Mouse (Mus musculus) small intestine, adult 2 months (tissue): ENCODE results near the gene Car5a. TPM values are rescaled to one million over a fixed set of nuclear protein-coding genes. Genes with fewer than 3 reads are reported as not detected.
A peak's percentile ranks its signal among the peaks of the same experiment; 100 is the strongest.

Experiments
- H3K27ac ChIP-seq: fragments of 200-500 bp; 2 replicates; pipeline ENCODE4 v1.5.1; 2012; ENCODE audit warnings: low read depth, low read length, control low read depth, inconsistent platforms; ENCODE audit not compliant: insufficient read depth
- H3K27me3 ChIP-seq: fragments of 200-500 bp; 2 replicates; pipeline ENCODE4 v1.6.1; 2012; ENCODE audit warnings: mild to moderate bottlenecking, moderate library complexity, low read length, inconsistent platforms; ENCODE audit not compliant: control insufficient read depth, insufficient read depth
- H3K36me3 ChIP-seq: fragments of 200-500 bp; 2 replicates; pipeline ENCODE4 v1.6.1; 2012; ENCODE audit warnings: mild to moderate bottlenecking, low read length, control low read depth, inconsistent platforms; ENCODE audit not compliant: control insufficient read depth, insufficient read depth
- H3K4me1 ChIP-seq: fragments of 200-500 bp; 2 replicates; pipeline ENCODE4 v1.6.1; 2012; ENCODE audit warnings: low read length, inconsistent platforms, mixed read lengths; ENCODE audit not compliant: control insufficient read depth, insufficient read depth, insufficient read length
- H3K4me3 ChIP-seq: fragments of 200-500 bp; 2 replicates; pipeline ENCODE4 v1.5.1; 2012; ENCODE audit warnings: low read depth, mild to moderate bottlenecking, control low read depth, inconsistent platforms, low read length, moderate library complexity
- CTCF ChIP-seq: fragments of 200-500 bp; IDR thresholded peaks from 2 replicates; pipeline ENCODE4 v1.5.1; 2012; ENCODE audit warnings: low read depth, mild to moderate bottlenecking, control low read depth, inconsistent platforms, low read length, moderate library complexity, mixed read lengths; ENCODE audit not compliant: insufficient replicate concordance, insufficient read length; ENCODE audit errors: extremely low read depth
- POLR2A ChIP-seq: fragments of 200-500 bp; IDR thresholded peaks from 2 replicates; pipeline ENCODE4 v1.6.1; 2012; ENCODE audit warnings: low read depth, mild to moderate bottlenecking, control low read depth, inconsistent platforms, low read length, moderate library complexity
- WGBS: fragments of 180-500 bp; shearing (Covaris S2); methylation state at CpG from one replicate; pipeline ENCODE4 v1.1.7; 2018; 5-methylcytosine and 5-hydroxymethylcytosine counted together
- polyA plus RNA-seq: library from polyadenylated mRNA; depleted of rRNA; stranded (reverse); fragments of >200 nt; gene quantifications from 2 replicates; pipeline ENCODE4 v1.2.3, GENCODE M21; 2012

Gene Car5a
- polyA plus RNA-seq, 1 experiment: 0.11 TPM

DNA sequence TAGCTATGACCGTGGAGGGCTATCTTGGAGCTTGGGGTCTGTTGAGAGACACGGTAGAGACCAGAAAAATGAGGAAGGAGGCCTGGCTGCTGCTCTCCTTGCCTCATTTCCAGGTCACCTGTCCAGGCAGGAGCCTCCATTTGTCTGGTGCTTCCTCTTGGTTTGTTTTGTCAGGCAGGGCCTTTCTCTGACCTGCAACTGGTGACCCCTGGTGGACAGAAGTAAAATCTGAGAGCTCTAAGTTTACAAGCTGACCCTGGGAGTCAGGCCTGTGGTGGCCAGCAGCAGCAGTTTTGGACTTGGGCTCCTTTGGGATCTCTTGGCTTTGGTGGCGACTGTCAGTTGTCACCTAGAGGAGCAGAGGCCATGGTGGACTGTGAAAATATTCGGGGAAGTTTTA, 10.2 kb downstream of the Car5a start:
- H3K4me1 ChIP-seq: no peaks in the 10 kb centered on the region
- no peaks in the 10 kb centered on the region for H3K36me3 ChIP-seq
- 39% methylated on average over 4 of the region's 4 CpGs for WGBS
- no peak for TF ChIP-seq POLR2A
- TF ChIP-seq CTCF: peak; percentile 52; the same call in 1 of the 2 replicates
- no peak overlapping the region for H3K27ac ChIP-seq
- no peaks in the 10 kb centered on the region for H3K27me3 ChIP-seq
- H3K4me3 ChIP-seq: no peak overlapping the region

DNA sequence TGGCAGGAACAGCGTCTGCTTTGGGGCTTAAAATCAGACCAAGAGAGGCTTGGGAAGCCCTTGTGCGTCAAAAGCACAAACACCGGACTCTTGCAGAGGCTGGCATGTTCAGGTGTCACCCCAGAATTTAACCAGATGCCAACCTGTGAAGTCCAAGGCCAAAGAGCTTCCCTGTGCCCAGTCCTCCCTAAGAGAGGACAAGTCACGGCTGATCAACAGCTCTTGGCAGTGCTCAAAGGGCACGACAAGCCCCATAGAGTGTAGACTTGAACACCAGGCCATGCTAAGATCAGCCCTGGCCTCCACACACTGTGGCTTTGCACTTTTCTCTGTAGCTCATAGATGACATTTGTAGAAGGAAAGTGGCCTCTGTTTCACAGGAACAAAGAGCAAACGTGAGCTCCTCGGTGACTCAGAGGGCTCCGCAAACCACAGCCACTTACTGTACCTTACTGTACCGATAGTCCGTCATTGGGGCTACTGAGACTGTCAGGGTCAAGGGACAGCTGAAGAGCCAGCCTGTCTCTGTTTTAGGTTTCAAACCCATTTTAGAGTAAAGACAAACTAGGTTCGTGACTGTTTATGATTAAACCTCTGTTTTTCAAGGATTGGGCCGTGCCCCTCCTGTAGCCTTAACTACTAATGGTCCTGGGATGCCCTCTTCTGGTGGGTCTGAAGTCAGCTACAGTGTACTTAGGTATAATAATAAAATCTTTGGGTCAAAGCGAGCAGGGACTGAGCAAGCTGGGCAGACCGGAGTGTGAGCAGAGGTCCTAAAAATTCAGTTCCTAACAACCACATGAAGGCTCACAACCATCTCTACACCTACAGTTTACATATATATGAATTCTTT, 11.8 kb downstream of the Car5a start:
- no peaks in the 10 kb centered on the region for H3K4me1 ChIP-seq
- no peaks in the 10 kb centered on the region for H3K27me3 ChIP-seq
- 80% methylated on average over 14 of the region's 14 CpGs for WGBS
- no peak overlapping the region for H3K27ac ChIP-seq
- no peak overlapping the region for H3K4me3 ChIP-seq
- H3K36me3 ChIP-seq: no peaks in the 10 kb centered on the region
- TF ChIP-seq CTCF: no peak
- no peak for TF ChIP-seq POLR2A

DNA sequence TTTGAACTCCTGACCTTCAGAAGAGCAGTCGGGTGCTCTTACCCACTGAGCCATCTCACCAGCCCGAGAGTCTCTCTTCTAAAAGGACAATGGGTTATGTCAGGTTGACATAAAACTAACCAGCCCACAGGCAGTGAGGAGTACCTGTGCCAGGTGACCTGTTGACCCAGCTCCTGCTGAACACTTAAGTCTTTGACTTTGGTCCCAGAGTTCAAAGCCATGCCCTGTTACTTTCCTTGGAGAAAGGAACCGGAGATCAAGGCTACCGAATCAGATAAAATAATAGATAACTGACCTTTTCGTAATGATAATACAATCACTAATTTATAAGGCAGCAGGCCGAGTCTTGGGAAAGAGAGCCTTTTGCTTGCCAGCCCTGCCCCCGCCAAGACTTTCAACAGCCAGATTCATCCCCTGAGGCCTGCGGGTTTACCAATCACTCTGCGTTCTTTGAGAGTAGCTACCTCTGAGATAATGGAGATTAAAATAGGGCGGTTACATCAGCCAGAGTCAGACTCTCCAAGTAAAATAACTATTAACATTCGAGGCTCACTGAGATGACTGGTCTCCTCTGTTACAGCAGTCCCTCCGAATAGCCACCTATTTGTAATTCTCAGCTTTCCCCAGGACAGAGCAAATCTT, 12.6 kb downstream of the Car5a start:
- Histone ChIP-seq H3K27ac (no peak overlapping the region), H3K4me3 (no peak overlapping the region), H3K36me3 (no peaks in the 10 kb centered on the region), H3K27me3 (no peaks in the 10 kb centered on the region), H3K4me1 (no peaks in the 10 kb centered on the region)
- TF ChIP-seq POLR2A (no peak), CTCF (no peak)
- WGBS: 65% methylated on average over 12 of the region's 12 CpGs

DNA sequence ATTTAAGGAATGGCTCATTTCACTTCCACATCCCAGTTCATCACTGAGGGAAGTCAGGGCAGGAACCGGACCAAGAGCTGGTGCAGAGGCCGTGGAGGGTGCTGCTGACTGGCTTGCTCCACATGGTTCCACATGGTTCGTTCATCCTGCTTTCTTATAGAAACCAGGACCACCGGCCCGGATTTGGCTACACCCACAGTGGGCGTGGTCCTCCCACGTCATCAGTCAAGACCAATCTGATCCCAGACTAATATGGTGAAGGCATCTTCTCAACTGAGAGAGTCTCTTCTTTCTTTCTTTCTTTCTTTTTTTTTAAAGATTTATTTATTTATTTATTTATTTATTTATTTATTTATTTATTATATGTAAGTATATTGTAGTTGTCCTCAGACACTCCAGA, 13.1 kb downstream of the Car5a start:
- Histone ChIP-seq H3K36me3 (no peaks in the 10 kb centered on the region), H3K4me1 (no peaks in the 10 kb centered on the region), H3K27ac (no peak overlapping the region), H3K4me3 (no peak overlapping the region), H3K27me3 (no peaks in the 10 kb centered on the region)
- 77% methylated on average over 7 of the region's 7 CpGs for WGBS
- no peak for TF ChIP-seq POLR2A
- TF ChIP-seq CTCF: no peak

DNA sequence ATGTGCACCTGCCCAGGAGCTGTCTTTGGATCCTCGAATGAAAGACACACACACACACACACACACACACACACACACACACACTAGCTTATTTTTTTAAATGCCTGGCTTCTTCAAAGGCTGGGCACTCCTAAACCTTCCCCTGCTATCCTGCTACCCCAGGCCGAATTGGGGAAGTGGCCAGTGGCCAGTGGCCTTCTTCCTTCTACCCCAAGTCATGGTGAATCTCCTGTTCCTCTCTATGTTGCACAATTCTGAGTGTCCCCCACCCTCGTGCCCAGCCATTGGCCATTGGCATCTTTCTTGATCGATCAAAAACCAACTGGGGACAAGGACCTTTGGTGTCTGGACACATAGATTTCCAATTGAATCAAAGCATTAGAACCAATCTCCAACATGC, 14.7 kb downstream of the Car5a start:
- Histone ChIP-seq H3K4me3 (no peak overlapping the region), H3K36me3 (no peaks in the 10 kb centered on the region), H3K27me3 (no peaks in the 10 kb centered on the region), H3K27ac (no peak overlapping the region), H3K4me1 (no peaks in the 10 kb centered on the region)
- 78% methylated on average over 4 of the region's 4 CpGs for WGBS
- TF ChIP-seq CTCF (no peak), POLR2A (no peak)

DNA sequence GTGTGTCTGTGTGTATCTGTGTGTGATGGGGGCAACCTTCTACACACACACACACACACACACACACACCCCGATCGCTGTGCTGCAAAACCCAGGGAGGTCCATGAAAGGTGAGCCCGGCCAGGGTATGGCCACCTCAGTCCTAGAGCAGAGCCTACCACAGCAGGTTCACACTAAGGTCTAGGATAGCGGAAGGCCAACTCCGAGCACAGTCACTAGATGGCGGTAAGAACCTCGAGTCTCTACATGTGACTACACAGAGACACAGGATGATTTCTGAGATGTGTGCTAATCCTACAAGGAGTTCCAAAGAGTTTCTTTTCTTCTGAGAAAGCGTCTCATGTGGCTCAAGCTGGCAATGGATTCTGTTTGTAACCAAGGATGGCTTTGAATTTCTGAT, 17.4 kb downstream of the Car5a start:
- Histone ChIP-seq H3K36me3 (no peaks in the 10 kb centered on the region), H3K4me1 (peaks cover 3% of the 10 kb centered on the region; the same call in 1 of the 2 replicates), H3K4me3 (no peak overlapping the region), H3K27ac (no peak overlapping the region), H3K27me3 (no peaks in the 10 kb centered on the region)
- WGBS: 43% methylated on average over 8 of the region's 8 CpGs
- TF ChIP-seq POLR2A (no peak), CTCF (peak; percentile 37; the same call in 1 of the 2 replicates)

DNA sequence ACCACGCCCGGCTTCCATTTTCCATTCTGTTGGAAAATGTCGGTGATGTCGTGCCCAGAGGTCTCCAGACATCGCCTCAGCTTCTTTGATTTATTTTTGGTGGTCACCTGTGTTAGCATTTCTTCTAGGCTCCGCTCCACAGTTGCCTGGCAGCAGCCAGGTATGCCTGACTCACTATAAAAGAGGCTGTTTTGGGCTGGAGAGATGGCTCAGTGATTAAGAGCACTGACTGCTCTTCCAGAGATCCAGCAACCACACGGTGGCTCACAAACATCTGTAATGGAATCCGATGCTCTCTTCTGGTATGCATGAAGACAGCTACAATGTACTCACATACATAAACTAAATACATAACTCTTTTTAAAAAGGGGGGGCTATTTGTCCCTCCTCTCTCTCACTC, 18.4 kb downstream of the Car5a start:
- WGBS: 56% methylated on average over 8 of the region's 8 CpGs
- Histone ChIP-seq H3K27me3 (no peaks in the 10 kb centered on the region), H3K4me3 (no peak overlapping the region), H3K36me3 (no peaks in the 10 kb centered on the region), H3K4me1 (peaks cover 5% of the 10 kb centered on the region; the same call in 1 of the 2 replicates), H3K27ac (no peak overlapping the region)
- TF ChIP-seq POLR2A: no peak
- no peak for TF ChIP-seq CTCF
